Mouse (Mus musculus) stomach, postnatal 0 days (tissue): ENCODE data around the gene Bbs10.

Experiments
- CTCF ChIP-seq: IDR thresholded peaks from 2 replicates; pipeline ENCODE4 v1.5.1; 2016; ENCODE audit warnings: antibody characterized with exemption, low read depth, mild to moderate bottlenecking, moderate library complexity
- EP300 ChIP-seq: optimal IDR thresholded peaks from 2 replicates; pipeline ENCODE3; 2016; ENCODE audit warnings: antibody characterized with exemption

DNA sequence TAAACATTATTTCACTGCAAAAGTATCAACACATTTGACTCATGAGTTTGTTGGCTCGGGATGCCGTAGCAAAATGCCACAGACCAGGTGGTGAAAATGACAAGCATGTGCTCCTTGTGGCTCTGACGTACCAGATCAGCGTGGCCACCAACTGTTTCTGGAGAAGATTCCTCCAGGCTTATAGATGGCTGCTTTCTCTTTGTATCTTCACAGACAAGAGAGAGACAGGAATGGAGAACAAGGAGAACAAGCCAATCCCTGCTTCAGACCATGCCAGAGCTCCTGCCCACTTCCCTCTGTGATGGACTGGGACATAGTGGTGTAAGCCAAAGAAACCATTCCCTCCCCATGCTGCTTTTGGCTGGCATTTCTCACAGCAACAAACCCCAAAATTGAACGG is 45.1 kb downstream of the Bbs10 start:
- TF ChIP-seq CTCF (no peak), EP300 (no peak)
